Comparison of ENCODE assay signal across 16 mouse cellular contexts in genomic region chr1:77365850-77366249, GRCm38 (mm10).
DNase-seq lines count a peak whose midpoint lies in the region; TF ChIP-seq lines count a peak whose summit lies in the region.
"Had no signal": no experiment of that assay in that cellular context is flagged by ENCODE, and none has a peak within 500 bp of the region (broad histone marks: within the 10 kb centered on the region; RNA-seq: fewer than 3 reads in every experiment).

No protein-coding gene starts in this region.

- no peak for TF ChIP-seq CTCF in CH12.LX (conservative IDR thresholded peaks at IDR 0.05 in 1 of 2, IDR thresholded peaks at IDR 0.05 in 1 of 2; ENCODE audit: low read depth in 2 of 2, low read length in 2 of 2)

- H3K4me1 ChIP-seq in CH12.LX (ENCODE audit: control insufficient read depth in 1 of 2, insufficient read depth in 2 of 2), result peaks cover 7 to 53% of the 10 kb centered on the region in 2 experiments

- H3K27ac ChIP-seq in CH12.LX (ENCODE audit: insufficient read depth, low read depth), result peak overlapping the region; percentile 65; the same call in 1 of the 2 replicates

- H3K9ac ChIP-seq in CH12.LX (ENCODE audit: insufficient read depth, low read depth), result no peak overlapping the region

- H3K4me2 ChIP-seq in CH12.LX (ENCODE audit: insufficient read depth, low read depth, poor library complexity, severe bottlenecking), result peak overlapping the region; percentile 7; the same call in 1 of the 2 replicates

- no peaks in the 10 kb centered on the region for H3K79me2 ChIP-seq in CH12.LX (replicated peaks; ENCODE audit: control insufficient read depth, extremely low read depth, insufficient read depth, poor library complexity, severe bottlenecking)

- peak; percentile 85 for TF ChIP-seq EP300 in CH12.LX (IDR thresholded peaks at IDR 0.05; ENCODE audit: low read length)

- peak; percentile 91 for DNase-seq in CH12.LX (ENCODE audit: extremely low read depth)
- no peak for DNase-seq in urinary bladder, adult 18-20 months (ENCODE audit: low spot score in 2 of 2)
- DNase-seq: adrenal gland, adult 2 months; adrenal gland, adult 8-10 months; adrenal gland, postnatal 10 days; adrenal gland, postnatal 14 days; adrenal gland, postnatal 25 days; adrenal gland, postnatal 36 days; B cell, adult 2 months; cerebellum, adult 11 months; cerebellum, adult 11-12 months; cerebellum, adult 18-20 months; cerebellum, adult 2 months; cerebellum, adult 8-10 months had no signal

- H3K27me3 ChIP-seq in CH12.LX (replicated peaks), result no peaks in the 10 kb centered on the region
- H3K27me3 ChIP-seq: Patski had no signal

- dilution Hi-C loops in CH12.LX (cut with MboI; ENCODE audit: extremely low pct_ligation_motif_present, extremely low pct_unique_long_range_greater_than_20kb, low sequenced_read_pairs), result no loop called here

- no peak overlapping the region for H3K4me3 ChIP-seq in CH12.LX (replicated peaks in 1 of 3; ENCODE audit: low read depth in 2 of 3, low read length in 2 of 3, poor library complexity in 1 of 3)

- H3K9me3 ChIP-seq in CH12.LX (replicated peaks; ENCODE audit: low read length), result peaks cover 3% of the 10 kb centered on the region

- TF ChIP-seq POLR2A in CH12.LX (IDR thresholded peaks at IDR 0.05; ENCODE audit: low read depth, low read length), result no peak; the same call in 1 of the 2 replicates

- in situ Hi-C loops in CH12.LX (cut with MboI; ENCODE audit: low pct_ligation_motif_present, low pct_unique_long_range_greater_than_20kb, low sequenced_read_pairs), result no loop called here

- H3K36me3 ChIP-seq in CH12.LX (replicated peaks in 1 of 2; ENCODE audit: control insufficient read depth in 1 of 2, insufficient read depth in 1 of 2, low read length in 1 of 2), result peaks cover 5% of the 10 kb centered on the region in 2 experiments
- H3K36me3 ChIP-seq: G1E had no signal

- TF ChIP-seq RAD21 in CH12.LX (IDR thresholded peaks at IDR 0.05; ENCODE audit: low read depth, low read length), result no peak

TF ChIP-seq in CH12.LX, 34 proteins besides CTCF, POLR2A, EP300 and RAD21:
- TF ChIP-seq TBP (conservative IDR thresholded peaks at IDR 0.05; ENCODE audit: low read depth, low read length), result no peak; the same call in 1 of the 2 replicates
- peak; percentile 78 for TF ChIP-seq MEF2A (IDR thresholded peaks at IDR 0.05; ENCODE audit: borderline replicate concordance, low read depth, low read length)
- TF ChIP-seq BHLHE40 (IDR thresholded peaks at IDR 0.05; ENCODE audit: low read depth, low read length), result peak; percentile 33
- 0 out of 2 replicates have a peak, but pooled peaks have one; percentile 74 for TF ChIP-seq RCOR1 (conservative IDR thresholded peaks at IDR 0.05; ENCODE audit: low read depth, low read length)
- no peak for TF ChIP-seq HCFC1 (IDR thresholded peaks at IDR 0.05; ENCODE audit: low read depth, low read length)
- peak; percentile 59 for TF ChIP-seq TCF12 (IDR thresholded peaks at IDR 0.05; ENCODE audit: low read depth, low read length)
- TF ChIP-seq CHD2 (IDR thresholded peaks at IDR 0.05; ENCODE audit: low read length), result peak; percentile 75
- no peak for TF ChIP-seq MYC (IDR thresholded peaks at IDR 0.05; ENCODE audit: low read depth, low read length)
- peak; percentile 74 for TF ChIP-seq JUND (conservative IDR thresholded peaks at IDR 0.05; ENCODE audit: low read depth, low read length)
- TF ChIP-seq MAFK (IDR thresholded peaks at IDR 0.05; ENCODE audit: insufficient replicate concordance, low read length), result peak; percentile 70; the same call in 1 of the 2 replicates
- peak; percentile 79 for TF ChIP-seq ETS1 (conservative IDR thresholded peaks at IDR 0.05; ENCODE audit: low read depth, low read length)
- no peak for TF ChIP-seq PAX5 (IDR thresholded peaks at IDR 0.05; ENCODE audit: low read length)
- TF ChIP-seq JUN (IDR thresholded peaks at IDR 0.05; ENCODE audit: insufficient read depth, low read depth, low read length), result peak; percentile 63; the same call in 1 of the 2 replicates
- no peak for TF ChIP-seq USF2 (conservative IDR thresholded peaks at IDR 0.05; ENCODE audit: low read depth, low read length)
- peak; percentile 89 for TF ChIP-seq IRF4 (IDR thresholded peaks at IDR 0.05; ENCODE audit: low read depth, low read length)
- no peak for TF ChIP-seq KAT2A (IDR thresholded peaks at IDR 0.05; ENCODE audit: insufficient replicate concordance, low read length)
- TF ChIP-seq ELF1 (IDR thresholded peaks at IDR 0.05; ENCODE audit: low read depth, low read length), result peak; percentile 20; the same call in 1 of the 2 replicates
- no peak for TF ChIP-seq MXI1 (IDR thresholded peaks at IDR 0.05; ENCODE audit: low read depth, low read length)
- no peak; the same call in 1 of the 2 replicates for TF ChIP-seq SMC3 (IDR thresholded peaks at IDR 0.05; ENCODE audit: low read depth, low read length)
- TF ChIP-seq POLR2AphosphoS2 (IDR thresholded peaks at IDR 0.05; ENCODE audit: low read depth, low read length), result 0 out of 2 replicates have a peak, but pooled peaks have one; percentile 54
- peak; percentile 29; the same call in 1 of the 2 replicates for TF ChIP-seq ZNF384 (IDR thresholded peaks at IDR 0.05; ENCODE audit: low read depth, low read length)
